Mouse (Mus musculus) spleen, postnatal 14 days (tissue): ENCODE results near the gene Klf8.

Source experiments
- DNase-seq, 2 experiments: peaks; one replicate each; pipeline ENCODE4 v3.0.0; 2021 to 2022; ENCODE audit warnings: low spot score in 2 of 2

Klf8 gene

DNA sequence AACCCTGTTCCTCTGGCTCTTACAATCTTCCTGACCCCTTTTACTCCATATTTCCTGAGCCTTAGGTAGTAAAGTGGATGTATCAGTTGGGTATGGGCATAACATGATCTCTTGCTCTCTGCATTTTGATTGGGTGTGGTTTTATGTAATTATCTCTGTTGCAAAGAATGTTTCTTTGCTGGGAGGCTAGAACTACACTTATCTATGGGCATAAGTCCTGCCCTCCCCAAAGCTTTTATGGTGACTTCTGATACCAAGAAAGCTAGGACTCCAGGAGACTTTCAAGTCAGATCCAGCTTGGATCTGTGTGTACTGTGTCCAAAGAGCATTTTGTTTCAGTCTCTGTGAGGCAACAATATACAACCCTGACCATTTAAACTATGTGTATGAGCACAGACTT, 202.3 kb downstream of the Klf8 start:
- DNase-seq: no peak

DNA sequence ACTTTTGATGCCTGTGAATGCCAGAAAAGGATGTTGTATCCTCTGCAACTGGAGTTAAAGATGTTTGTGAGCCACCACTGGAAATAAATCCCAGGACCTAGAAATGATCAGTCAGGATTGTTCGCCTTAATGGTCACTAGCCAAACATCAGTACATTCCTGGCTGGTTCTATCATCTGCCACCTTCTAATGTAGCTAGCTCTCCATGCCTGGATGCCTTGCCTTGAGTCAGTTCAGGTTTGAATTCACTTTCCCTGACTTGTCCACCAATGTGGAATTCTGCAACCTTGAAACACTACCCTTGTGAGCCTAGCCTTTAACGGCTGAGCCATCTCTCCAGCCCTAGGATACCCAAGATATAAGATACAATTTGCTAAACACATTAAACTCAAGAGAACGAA, 202.8 kb downstream of the Klf8 start:
- DNase-seq: no peak
